Mouse (Mus musculus): ENCODE measurements around the gene Asic1.

DNA sequence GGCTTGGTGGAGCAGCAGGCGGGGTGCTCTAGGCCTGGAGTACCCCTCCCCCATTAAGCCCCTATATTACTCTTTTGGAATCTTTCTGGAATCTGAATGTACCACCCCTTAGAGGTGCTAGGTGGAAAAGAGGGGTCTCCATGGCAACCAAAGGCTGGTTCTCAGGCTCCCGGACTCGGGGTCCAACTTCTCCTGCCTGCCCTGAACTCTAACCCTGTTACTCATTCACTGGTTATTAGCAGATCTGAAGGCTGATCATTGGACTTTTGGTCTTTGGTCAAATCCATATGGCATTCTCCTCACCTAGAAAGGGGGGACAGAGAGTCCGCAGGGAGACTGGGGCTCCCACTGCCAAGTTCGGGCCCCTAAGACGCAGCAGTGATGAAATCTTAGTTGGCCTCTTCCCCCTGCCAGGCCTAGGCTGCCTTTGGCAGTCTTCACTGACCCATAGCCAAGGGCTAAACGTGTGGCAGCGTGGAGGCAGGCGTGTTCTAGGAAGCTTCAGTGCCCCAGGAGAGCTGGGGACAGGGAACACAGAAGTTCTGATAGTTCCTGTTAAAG is 48.4 kb downstream of the Asic1 start:
- no peak for TF ChIP-seq USF1 (IDR thresholded peaks at IDR 0.05; ENCODE audit: low read depth)
- no peak for TF ChIP-seq TCF12 (IDR thresholded peaks at IDR 0.05; ENCODE audit: insufficient read depth, poor library complexity, severe bottlenecking)
- no peak for TF ChIP-seq POLR2A (IDR thresholded peaks at IDR 0.05; ENCODE audit: insufficient read length, low read depth)
- no peak for TF ChIP-seq POLR2AphosphoS2 (IDR thresholded peaks at IDR 0.05; ENCODE audit: insufficient read length, low read depth)
- no peak for TF ChIP-seq MYOD1 (IDR thresholded peaks at IDR 0.05; ENCODE audit: control insufficient read depth in 1 of 3, insufficient read length in 2 of 3, low read depth in 2 of 3)
- no peak for TF ChIP-seq MAX (IDR thresholded peaks at IDR 0.05; ENCODE audit: low read depth)

Data from myocyte (in vitro differentiated cells).